Mouse (Mus musculus) spleen, postnatal 14 days (tissue): ENCODE results near the gene Crybg1.
"Not testable (repeated sequence)": the region's sequence is repeated elsewhere in the genome, so short reads cannot be mapped to it uniquely, and the experiment has no call there.

Experiments
- DNase-seq, 2 experiments: peaks; one replicate each; pipeline ENCODE4 v3.0.0; 2021 to 2022; ENCODE audit warnings: low spot score in 2 of 2

The Crybg1 gene

DNA sequence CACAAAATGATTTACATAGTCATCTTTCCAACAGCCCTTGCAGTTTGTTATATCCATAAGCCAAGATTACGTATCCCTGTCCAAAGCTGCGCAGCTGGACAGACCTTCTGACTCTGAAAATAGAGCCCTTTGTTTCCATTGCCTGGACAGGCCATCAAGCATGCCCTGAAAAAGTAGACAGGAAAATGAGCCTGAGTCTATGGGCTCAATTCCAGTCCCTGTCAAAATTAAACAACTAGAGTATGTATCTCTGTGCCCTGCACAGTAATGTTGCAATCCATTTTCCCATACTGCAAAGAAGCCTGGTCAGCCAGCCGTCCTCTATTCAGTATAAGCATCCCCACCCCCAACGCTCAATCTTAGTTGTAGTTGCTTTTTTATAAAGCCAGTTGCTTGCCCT lies 141.8 kb downstream of the Crybg1 start:
- DNase-seq, result no peak

DNA sequence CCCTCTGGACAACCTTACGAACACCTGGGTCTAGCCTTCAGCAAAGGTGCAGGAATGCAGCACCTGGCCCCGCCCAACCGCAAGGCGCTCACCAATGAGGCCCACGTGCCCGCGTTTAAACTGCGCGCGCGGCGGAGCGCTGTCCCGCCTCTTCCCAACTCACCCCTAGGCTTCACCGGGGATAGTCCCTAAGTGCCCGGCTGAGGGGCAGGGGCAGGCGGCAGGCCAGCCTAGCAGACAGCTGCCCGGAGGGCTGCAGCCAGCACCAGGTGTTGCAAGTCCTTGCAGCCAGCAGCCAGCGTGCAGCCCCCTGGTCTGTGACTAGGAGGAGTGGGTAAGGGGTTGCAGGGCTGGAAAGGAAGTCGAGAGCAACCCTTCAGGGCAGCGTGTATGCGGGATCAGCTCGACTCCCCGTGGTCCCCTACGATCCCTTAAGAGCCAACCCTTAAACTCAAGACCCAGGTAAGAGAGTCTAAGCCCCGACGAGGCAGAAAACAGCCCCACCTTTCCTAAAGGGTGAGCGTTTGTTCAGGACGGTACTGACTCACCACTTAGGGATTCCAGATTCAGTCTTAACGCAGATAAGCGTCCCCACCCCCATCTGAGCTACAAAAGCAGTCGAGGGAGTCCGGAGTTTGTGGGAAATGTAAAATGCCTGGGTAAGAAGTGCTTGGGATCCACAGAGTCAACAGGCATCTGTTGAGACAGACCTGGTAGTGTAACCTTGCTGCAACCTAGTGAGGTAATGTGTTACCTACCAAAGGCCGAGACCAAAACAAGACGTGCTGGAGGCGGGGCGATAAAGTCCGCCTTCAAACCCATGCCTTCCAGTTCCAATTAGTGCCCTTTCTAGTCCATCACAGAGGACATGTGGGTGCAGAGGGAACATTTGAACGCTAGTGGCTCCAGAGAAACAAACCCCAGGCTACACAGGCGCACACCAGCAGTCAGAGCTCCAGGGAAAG lies 142.7 kb downstream of the Crybg1 start:
- DNase-seq, result no peak

DNA sequence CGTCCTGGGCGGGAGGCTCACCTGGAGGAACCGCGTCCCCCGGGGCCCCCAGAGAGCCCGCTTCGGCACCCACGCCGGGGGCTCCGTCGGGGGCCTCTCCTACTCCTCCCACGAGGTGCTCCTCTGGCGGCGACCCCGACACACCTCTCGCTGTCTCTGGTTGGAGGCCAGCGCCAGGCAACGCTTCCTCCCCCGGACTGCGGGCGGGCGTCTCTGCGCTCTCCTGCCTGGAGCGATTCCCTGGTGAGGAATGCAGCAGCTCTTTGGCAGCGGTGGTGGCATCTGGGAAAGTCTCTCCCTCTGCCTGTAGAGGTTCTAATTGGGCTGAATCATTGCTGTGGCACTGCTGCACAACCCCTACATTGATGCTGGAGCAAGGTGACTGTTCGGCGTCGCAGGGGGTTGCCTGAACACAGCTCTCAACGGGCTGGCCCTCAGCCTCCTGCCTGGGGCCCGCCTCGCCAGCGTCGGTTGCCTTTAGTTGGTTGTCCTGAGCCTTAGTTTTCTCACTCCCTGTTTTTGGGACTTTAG lies 144.4 kb downstream of the Crybg1 start:
- no peak for DNase-seq

DNA sequence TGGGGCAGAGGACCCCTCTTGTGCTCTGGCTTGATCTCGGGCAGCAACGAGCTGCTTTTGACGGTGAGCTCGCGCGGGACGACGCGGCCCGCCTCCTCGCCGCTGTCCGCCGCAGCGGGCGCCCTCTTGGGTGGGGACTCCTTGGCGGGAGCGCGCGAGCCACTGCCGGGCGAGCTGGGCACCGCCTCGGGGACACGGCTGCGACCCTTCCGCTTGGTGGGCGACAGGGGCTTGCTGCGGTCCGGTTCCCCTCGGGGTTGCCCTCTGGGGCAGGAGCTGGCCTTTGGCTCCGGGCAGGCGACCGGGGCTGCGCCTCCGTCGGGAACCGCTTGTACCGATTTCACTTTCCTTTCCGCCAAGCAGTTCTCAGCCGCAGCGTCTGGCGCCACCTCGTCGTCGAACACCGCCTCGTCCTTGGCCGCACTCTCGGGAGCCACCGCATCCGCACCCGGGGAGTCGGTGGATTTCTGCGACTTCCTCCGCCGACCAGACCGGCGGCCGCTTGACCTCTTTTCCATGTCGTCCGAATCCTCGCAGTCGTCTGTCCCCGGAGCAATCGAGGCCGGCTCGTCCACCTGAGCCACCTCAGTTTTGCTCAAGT lies 145.0 kb downstream of the Crybg1 start:
- peak; percentile 39 to 65 for DNase-seq

DNA sequence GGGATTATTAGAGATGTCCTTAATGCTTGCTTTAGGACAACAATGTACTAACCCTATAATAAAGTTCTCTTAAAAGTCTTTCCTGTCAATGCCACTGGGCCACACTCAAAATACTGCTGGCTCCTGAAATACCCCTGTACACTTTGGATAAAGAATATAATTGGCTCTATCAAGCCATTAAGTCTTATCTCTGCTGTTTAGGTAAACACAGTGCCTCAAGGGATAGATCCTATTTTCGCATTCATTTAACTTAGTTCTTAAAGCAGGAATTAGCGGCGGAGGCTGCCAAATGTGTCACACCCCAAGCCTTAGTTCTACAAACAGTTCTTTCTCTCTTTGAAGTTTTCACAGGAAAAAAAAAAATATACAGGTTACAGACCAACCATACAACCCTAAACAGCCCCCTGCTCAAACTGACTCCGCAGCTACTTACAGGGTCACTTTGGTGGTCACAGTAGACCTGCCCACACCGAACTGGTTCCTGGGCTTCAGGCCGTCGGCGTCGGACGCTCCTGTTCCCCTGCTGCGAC lies 145.6 kb downstream of the Crybg1 start:
- no peak for DNase-seq

DNA sequence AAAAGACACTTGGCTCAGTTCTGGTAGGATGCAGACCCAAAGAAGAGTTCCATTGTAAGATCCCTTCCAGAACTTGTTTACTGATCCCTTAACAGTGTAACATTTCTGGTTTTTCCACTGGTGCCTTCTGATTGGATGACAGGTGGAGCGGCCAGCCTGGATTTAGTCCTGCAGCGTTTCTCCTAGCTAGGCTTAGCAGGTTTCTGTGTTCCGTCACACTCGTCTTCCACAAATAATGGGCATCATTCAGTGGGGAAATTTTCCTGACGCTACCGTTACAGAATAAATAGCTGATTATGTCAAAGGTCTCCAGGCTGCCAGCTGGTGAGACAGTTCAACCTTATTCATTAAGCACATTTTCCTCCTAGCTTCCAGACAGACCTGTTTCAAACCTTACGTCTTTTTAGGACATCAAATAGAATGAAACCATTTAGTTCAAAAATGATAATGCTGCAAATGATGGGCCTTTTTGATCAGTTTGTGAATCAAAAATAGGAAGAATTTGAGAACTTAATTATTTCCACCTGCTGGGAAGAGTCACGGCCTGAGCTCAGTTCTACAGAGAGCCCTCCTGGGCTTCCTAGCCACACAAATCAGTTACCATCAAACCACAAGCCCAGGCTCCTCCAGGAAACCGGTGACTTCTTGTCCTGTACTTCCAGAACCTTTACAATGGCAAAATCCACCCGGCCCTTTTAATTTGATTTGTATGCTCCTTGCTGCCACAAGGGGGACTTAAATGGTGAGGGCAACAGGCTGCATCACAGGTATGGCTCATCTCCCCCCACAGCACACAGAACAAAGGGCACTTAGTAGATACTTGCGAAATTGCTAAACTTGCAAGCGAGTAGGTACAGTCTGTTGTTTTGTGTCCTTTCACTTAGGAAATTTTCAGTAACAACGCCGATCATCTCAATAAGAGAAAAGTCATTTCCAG lies 146.4 kb downstream of the Crybg1 start:
- DNase-seq, result no peak

DNA sequence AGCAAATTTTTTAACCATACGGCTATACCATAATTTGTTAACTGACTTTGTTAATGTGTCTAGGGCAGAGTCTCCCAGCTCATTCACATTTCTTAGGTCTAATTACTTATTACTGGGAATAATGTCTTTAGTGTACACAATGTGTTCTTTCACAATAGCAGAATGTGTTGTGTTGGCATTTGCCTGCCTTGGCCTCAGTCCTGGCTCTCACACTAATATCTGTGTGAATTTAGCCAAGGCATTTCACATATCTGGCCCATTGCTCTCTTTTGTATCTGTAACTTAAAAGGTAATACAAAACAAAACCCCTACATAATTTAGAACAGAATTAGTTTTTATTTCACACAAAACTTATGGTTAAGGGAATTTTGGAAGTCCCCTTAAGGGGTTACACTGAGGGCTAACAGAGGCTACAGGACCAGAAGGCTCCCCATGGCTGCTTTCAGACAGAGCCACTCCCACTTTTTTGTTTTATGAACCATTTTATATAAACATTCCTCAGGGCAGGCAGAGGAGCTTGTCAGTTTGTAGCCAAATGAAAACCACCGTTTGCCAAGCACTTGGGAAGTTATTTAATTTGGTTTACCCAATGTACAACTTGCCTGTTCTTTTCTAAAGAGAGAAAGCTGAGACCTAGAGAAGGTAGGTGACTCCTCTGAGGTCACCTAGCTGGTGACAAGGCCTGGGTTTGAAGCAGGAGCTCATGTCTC lies 148.3 kb downstream of the Crybg1 start:
- no peak for DNase-seq

DNA sequence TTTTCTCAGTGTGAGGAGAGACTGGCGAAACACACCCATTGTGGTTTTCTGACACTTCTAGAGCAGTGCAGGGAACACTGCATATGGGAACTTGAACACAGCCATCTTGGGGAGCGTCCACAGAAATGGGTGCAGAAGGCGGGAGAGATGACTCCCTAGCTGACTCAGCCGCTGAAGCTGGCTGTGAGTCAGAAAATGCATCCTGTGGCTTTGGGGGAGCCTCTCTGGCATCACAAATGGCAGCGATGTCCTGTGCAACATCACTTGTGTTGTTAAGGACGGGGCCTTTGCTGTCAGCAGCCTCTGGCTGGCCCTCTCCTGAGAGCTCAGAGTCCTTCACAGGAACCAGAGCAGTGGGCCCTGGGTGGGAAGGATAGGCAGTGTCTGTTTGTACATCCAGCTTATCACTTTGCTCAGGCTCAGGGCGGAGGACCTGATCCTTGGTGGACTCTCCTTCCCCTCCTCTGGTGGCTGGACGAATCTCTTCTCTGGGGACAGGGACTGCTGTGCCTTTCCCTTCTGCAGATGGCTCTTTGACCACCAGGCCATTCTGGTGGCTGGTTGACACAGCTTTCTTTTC lies 150.1 kb downstream of the Crybg1 start:
- no peak for DNase-seq

DNA sequence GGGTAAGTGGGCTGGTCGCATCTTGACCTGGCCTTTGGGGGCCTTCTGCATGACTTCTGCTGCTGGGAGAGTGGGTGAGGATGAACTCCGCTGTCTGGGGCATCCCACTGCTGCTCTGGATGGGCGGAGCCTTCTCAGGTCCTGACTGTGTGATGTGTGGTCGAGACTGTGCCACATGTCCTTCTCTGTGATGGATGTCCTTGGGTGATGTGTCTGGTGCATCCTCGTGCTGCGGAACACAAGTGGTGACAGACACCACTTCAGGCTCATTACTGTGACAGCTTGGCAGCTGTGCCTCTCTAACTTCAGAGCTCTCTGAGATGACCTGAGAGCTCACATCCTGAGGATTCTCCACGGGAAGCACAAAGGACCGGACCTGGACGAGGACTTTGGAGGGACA lies 150.6 kb downstream of the Crybg1 start:
- DNase-seq, result no peak

DNA sequence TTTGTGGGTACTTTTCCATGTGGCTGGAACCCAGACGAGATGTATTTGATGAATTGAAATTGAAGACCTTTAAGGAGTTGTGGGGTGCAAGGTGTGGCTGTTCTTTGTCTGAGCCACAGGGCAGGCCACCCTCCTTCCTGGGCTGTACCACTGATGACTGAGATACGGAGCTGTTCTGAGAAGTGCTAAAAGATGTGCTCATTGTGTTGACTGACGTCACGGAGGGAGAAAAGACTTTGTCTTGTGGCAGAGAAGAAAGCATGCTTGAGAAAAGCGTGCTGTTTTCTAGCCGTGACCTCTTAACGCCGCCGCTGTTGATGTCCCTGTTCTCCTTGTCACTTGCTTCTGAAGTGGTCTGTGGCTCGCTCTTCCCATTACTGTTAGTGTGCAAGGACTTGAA lies 151.4 kb downstream of the Crybg1 start:
- DNase-seq, result no peak

DNA sequence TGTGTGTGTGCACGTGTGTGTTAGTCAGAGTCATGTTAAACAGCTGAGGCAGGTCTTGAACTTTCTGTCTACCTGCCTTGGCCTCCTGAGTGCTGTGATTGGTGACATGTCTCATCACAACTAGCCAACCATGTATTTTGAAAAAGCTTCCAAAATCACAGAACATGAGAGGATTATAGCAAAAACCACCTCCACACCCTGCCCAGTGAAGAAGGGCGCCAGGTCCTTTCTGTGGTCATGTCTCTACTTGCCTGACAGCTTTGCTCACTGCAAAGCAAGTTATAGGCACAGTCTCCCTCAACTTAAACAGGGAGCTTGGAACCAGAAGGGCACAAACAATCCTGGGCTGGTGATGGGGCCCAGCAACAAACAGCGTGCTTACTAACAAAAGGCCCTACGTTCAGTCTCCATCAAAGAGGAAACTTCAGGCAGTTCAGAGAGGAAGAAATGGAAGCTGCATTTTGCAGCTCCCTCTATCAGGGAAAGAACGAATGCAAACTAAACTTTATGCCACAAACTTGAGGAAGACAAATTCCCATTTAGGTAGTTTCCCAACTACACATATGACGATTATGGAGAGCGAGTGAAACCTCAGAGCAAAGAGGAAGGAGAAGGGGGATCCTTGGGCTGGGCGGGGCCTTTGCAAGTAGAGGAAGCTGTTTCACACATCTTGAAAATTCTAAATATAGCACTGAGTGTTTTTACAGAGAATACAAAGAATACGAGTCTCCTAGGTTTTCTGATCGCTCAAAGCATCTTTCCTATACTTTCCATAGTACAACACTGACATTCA lies 152.6 kb downstream of the Crybg1 start:
- DNase-seq, result peak in 1 of 2 experiments; percentile 33

DNA sequence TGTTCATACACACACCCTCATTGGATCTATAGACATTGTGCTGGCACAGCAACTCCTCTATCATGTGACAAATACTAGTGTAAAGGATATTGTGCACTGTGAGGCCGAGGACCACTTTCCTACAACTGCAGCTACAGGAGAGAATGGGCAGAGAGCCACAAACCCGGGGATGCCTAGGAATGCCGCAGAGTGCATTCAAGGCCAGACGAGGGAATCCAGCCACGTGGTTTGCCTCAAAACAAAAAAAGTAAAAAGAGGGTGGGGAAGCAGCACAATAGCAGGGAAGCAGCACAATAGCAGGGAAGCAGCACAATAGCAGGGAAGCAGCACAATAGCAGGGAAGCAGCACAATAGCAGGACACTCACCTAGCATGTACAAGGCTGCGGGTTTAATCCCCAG lies 155.5 kb downstream of the Crybg1 start:
- DNase-seq, result no peak

DNA sequence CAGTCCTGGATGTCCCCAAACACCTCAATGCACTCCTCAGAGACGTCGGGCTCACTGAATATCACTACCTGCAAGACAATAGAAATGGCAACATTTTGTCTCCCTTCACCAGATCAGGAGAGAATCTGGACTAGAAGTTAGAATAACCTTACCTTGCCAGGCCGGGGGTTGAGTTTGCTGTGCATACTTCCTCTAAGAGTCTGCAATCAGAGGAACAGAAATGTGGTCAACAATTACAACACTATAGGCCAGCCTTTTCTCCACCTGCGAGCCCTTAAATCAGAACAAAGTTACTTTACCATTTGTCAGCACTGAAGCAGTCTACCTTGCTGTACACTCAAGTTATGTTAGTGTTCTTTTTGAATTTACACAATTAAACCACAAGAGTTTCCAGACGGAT lies 156.1 kb downstream of the Crybg1 start:
- DNase-seq, result no peak

DNA sequence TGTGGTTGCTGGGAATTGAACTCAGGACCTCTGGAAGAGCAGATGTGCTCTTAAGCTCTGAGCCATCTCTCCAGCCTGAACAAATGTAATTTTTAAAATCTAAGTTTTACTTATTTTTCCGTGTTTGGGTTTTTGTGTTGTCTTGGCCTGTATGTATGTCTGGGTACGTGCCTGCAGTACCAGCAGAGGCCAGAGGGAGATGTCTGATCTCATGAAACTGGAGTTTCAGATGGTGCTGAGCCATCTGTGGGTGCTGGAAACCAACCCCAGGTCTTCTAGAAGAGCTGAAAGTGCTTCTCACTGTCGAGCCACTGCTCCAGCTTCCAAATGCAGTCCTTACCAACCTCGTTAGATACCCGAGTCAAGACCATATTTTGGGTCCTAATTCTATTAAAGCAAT lies 157.4 kb downstream of the Crybg1 start:
- DNase-seq, result no peak

DNA sequence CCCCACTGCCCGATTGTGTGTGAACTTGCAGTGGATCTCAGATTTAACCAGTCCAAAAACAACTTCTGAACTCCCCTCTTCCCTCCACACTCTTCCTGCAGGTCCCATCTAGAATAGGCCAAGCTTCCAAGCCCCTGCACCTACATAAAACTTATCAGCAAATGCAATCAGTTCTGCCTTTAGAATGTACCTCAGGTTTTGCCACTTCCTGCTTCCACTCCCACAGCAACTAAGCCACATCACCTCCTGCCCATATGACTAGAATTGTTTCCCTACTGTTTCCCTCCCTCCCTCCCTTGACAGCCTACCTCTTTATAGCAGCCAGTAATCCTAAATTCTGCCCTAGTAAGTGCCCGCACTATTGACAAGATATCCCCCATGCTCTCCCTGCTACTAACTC lies 164.8 kb downstream of the Crybg1 start:
- no peak for DNase-seq

DNA sequence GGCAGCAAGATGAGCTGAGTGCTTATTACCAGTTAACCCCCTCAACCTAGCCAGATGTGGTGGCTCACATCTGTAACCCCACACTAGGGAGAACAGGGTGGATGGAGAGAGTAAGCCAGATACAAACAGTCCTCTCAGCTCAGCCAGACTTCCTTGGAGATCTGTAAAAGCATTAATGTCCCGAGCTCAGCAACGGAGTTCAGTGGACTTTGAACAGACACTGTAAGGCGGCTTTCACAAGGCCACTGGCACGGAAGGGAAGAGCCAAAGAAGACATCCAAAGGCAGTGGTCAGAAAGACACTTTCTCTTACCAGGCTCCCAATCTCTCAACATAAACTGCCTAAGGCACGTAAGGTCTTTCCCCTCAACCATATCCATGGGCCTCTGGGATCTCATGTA lies 165.4 kb downstream of the Crybg1 start:
- no peak for DNase-seq

DNA sequence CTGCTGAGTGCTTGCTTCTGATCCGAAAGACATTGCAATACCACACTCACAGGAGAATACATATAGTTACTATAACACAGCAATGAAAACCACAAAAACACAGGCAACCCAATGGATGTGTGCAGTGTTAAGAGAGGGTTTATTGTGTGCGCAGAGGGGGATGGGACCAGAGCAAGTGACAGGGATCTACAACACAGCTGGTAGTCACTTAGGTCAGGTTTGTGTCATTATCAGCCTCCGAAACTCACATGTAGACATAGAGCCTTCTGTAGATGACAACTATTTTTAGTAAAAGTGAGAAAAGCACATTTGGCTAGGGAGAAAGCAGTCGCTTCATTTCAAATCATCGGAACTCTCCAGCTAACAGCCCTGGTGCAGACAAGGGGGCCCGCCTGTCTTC lies 166.2 kb downstream of the Crybg1 start:
- DNase-seq, result no peak

DNA sequence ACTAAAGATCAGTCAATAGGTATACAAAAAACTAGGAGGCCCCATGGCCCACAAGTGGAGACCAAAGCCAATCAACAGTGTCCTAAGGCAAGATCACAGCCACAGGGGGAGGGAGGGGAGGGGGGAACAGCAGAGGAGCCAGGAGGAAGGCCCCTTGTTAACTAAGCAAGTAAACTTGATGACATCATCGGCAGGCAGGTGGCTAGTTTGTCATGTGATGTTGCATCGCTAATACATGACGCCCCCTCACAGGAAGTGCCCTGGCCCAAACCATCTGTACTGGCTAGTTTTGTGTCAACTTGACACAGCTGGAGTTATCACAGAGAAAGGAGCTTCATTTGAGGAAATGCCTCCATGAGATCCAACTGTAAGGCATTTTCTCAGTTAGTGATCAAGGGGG lies 167.9 kb downstream of the Crybg1 start:
- DNase-seq, result not testable (repeated sequence)

DNA sequence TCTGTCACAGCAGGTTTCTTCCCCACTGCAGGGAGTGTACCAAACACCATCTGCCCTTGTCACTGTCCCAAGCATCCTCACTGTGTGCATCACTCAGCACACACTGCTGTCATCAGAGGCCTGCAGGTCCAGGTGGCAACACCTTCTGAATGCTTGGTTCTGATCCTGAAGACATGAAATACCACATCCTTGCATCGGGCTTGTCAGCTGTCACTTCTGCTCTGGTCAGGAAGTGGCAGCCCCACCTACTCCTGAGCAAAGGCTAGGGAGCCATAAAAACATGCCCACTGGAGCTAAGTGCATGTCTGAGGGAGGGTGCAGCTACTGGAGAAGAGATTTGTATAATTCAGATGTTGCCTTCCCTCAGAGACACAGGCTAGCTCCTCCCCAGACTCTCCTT lies 168.6 kb downstream of the Crybg1 start:
- DNase-seq, result no peak

DNA sequence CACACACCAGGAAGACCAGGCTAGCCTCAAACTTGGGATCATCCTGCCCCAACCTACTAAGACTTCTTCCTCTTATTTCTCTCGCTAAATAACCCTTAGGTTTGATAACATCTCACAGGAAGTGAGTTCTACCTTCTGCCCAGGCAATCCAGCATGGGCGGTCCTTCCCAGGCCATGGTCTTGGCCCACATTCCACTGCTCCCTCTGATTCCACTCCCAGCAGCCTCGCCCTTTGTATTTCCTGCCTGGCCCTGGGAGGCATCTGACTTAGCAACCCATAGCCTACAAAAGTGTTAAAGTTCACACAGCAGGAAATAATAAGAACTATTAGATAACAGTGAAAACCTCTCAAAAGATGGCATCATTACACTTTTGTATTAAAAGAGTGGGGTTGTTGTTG lies 171.3 kb downstream of the Crybg1 start:
- no peak for DNase-seq
